Mouse (Mus musculus): Measurements from ENCODE around the gene Lgalsl. TPM values are rescaled to one million over a fixed set of nuclear protein-coding genes. Genes with fewer than 3 reads are reported as not detected.

Lgalsl gene
- total RNA-seq, 4 experiments from 2014 or later = 68.0 to 76.2 (median 72.6) TPM

DNA sequence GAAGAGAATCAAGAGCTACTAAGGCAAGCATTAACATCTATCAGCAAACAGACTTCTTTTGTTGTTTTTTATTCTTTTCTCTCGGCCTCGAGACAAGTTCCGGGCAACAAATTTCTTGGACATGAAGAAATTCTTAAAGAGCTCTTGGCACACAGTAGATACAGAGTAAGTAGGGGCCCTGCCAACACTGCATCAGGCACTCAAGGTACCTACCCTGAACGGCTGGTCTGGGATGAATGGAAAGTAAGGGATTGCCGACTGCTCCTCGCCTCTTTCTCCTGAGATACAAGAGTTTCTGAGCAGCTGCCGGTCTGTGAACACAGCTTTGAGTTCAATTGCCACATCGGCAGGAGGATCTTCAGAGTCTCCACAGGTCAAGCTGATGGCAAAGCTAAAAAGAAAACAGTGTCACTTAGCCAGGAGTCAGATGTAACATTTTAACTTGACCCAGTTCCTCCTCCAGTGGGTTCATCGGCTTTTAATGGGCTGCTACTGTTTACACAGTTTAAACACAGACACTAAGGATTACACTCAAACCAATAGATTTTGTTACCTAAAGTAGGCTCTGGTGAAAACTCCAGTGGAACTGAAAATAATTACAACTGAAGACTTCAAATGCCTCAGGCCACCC is 1.7 kb downstream of the Lgalsl start:
- no peak for DNase-seq (ENCODE audit: low spot score in 2 of 2)

- no peak for DNase-seq (ENCODE audit: low spot score in 2 of 2)
These were observed 6.9 kb downstream of the Lgalsl start for GRCm38 (mm10) chr11:20823961-20824360.

DNA sequence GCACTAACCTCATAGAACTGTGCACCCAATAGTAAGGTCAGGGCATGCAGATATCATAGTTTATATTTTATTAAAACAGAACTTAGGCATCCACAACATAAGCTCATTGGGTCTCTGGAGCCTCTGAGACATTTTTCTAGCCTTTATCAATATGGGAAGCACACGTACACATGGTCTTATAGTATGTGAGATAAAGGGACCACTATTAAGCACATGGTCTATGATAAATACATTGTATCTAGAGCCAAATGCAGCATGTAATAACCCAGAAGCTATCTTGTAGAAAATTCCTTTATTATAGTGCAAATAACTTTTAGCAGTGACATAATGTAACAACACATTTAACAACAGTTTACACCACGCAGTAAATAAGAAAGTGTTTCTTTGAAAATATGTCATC is 7.6 kb downstream of the Lgalsl start:
- DNase-seq (ENCODE audit: low spot score in 2 of 2) = no peak

GRCm38 (mm10) chr11:20821351-20821750 is 9.5 kb downstream of the Lgalsl start:
- DNase-seq (ENCODE audit: low spot score in 2 of 2) = no peak

DNA sequence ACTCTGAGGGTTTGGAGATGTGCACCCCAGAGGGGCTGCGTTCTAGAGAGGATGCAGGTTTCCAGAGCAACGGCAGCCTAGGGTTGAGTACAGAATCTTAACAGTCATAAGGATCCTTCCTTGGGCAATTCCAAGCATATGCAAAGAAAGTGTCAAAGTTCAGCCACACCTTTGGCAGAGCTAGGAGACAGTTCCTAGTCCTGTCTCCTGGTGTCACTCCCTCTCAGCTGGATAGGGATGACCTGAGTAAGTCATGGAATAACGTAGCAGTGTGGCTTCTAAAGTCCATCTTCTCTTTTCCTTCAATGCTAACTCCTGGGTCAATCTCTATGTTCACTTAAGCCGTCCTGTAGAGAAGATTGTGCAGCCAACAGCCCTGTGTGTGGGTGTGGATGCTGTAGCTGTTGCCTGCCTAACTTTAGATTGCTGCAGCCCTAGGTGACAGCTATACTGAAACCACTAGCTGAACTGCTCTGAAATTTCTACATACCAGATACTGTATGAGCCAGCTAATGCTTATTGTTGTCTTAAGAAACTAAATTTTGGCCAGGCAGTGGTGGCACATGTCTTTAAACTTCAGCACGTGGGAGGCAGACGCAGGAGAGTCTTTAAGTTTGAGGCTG is 16.8 kb downstream of the Lgalsl start:
- DNase-seq (ENCODE audit: low spot score in 2 of 2) = no peak

- no peak for DNase-seq (ENCODE audit: low spot score in 2 of 2)
These were observed 18.5 kb downstream of the Lgalsl start for GRCm38 (mm10) chr11:20812153-20812887.

DNA sequence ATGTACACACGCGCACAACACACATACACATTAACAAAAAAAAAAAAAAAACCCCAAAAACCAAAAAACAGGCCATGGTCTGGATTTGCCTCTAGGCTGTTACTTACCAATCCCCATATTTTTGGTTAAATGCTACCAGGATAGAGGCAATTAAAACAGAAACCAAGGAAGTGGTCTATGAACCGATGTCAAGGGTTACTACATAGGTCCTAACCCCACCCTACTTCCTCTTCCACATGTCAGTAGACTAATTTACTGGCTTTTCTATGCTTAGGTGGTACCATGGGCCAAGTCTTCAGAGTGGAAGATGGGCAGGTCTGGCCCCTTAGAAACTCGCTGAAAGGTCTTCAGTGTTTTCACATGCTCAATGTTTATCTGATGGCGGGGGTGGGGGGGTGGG is 24.2 kb downstream of the Lgalsl start:
- DNase-seq (ENCODE audit: low spot score in 2 of 2) = no peak

GRCm38 (mm10) chr11:20805604-20806249 is 25.1 kb downstream of the Lgalsl start:
- no peak for DNase-seq (ENCODE audit: low spot score in 2 of 2)

- no peak for DNase-seq (ENCODE audit: low spot score in 2 of 2)
These were observed 26.4 kb downstream of the Lgalsl start for GRCm38 (mm10) chr11:20804416-20804815.

- DNase-seq (ENCODE audit: low spot score in 2 of 2) = no peak
These were observed 30.4 kb downstream of the Lgalsl start for GRCm38 (mm10) chr11:20800277-20801092.

DNA sequence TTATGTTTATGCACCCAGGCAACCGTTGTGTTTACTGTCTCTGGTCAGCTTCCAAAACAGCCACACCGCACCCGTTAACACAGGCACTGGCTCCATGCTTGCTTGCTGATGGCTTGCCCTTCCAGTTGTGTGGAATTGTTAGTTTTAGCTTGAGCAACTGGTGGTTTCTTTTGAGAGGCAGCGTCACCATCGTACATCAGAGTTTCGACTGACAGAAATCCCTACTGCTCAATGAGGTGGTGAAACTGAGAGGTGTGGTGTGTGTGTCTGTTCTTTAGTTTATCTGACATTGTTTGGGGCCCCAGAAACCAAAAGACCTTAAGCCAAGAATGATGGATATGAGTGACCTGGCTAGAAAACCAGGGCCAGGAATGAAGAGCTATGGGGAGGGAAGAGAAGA is 33.0 kb downstream of the Lgalsl start:
- DNase-seq (ENCODE audit: low spot score in 2 of 2) = no peak

GRCm38 (mm10) chr11:20795466-20795865 is 35.4 kb downstream of the Lgalsl start:
- no peak for DNase-seq (ENCODE audit: low spot score in 2 of 2)

DNA sequence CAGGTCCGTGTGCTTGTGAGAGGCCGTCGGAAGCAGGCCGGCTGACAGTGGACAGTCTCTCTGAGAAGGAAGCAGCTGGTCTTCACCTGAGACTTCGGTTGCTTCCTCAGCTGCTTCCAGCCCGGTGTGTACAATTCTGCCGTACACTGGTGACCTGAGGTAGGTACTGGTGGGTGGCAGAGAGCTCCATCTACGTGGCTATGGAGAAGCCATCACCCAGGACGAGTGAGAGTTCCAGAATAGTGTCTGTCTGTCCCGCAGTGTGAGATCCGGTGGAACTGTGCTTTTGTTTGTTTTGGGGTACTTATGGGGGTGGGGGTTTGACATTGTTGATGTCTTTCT is 36.0 kb downstream of the Lgalsl start:
- no peak for DNase-seq (ENCODE audit: low spot score in 2 of 2)

DNA sequence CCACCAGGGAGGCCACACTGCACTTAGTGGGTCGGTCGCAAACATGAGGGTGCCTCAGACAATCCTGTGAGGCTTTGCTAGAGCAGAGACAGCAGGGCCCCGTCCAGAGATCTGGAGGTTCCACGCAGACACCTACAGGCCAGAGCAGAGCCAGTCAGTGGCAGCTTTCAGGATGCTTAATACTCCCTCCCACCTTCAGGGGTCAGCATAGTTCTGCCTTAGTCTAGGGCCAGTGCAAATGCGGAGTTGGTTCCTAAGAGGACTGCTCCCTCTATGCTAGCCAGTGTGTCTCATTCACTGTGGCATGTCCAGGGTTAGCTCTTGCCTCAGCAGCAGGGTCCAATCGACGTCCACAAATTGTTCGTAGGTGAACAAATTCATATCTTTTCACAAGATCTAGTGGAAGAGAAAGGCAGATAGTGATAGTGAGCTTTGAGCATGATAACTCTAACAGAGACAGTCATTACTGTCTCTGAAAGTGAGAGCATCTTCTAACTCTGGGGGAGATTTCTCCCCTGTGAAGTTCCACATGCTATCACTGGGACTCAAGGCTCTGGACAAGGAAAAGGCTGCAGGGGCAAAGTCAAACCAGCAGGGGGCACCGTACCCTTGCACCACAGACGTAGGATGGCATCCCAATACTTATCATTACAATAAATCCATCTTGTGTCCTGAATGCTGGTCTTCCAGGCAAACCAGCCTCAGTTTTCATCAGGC is 36.5 kb downstream of the Lgalsl start:
- peak; percentile 66 to 71 for DNase-seq (ENCODE audit: low spot score in 2 of 2)

DNA sequence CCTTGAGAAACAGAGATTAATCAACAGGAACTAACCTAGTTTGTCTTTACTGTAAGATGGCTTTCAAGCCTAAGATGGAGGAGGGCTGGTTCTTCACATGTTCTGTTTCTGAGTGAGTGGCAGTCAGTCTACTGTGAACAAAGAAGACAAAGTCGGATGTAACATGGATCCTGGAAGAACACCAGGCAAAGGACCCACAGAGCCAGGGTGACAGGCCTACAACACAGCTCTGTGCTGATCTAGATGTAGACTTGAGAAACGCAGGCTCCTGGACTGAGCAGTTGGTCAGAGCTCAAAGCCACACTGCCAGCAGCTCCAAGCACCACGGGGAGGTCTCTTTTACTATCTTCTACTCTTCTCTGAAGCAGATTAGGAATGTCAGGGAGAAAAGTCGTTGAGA is 37.2 kb downstream of the Lgalsl start:
- no peak for DNase-seq (ENCODE audit: low spot score in 2 of 2)

DNA sequence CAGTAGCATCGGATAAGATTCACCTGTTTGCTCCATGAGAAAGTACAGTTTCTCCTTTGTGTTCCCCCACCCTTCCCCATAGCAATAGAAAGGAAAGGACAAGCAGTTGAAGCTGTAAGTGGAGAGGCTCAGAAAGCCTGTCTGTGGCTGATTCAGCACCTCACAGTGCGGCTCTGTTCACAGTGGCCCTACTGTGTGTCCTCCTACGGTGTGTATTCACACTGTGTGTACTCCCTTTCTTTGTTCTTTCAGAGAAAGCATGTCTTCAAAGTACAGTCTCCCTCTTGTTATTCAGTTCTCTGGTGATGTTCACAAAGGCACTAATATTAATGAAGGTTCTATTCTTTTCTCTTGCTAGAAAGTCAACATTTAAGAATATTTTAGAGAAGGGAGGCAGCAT is 38.2 kb downstream of the Lgalsl start:
- no peak for DNase-seq (ENCODE audit: low spot score in 2 of 2)

- no peak for DNase-seq (ENCODE audit: low spot score in 2 of 2)
These were observed 39.5 kb downstream of the Lgalsl start for GRCm38 (mm10) chr11:20791334-20791733.

GRCm38 (mm10) chr11:20789015-20789414 is 41.8 kb downstream of the Lgalsl start:
- DNase-seq (ENCODE audit: low spot score in 2 of 2) = no peak

- no peak for DNase-seq (ENCODE audit: low spot score in 2 of 2)
These were observed 42.8 kb downstream of the Lgalsl start for GRCm38 (mm10) chr11:20788070-20788469.

GRCm38 (mm10) chr11:20786191-20786590 is 44.7 kb downstream of the Lgalsl start:
- no peak for DNase-seq (ENCODE audit: low spot score in 2 of 2)

DNA sequence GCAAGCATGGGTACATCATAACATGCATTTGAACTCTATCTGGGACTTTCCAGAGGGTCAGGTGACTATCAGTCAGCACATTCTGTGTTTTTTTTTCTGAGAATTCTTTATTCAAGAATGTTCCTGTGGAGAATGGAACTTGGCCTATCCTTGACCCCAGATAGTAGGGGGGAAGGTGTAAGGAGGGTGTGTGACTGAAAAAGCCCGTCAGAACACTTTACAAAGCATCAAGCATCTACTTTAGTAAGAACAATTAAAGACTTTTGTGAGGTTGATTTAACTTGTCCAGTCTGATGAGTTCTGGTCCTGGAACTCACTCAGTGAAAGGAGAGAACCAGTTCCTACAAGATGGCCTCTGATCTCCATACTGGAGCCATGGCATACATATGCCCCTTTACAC is 45.7 kb downstream of the Lgalsl start:
- DNase-seq (ENCODE audit: low spot score in 2 of 2) = no peak

Measured in gastrocnemius, adult 8-10 months (tissue).